Mouse (Mus musculus) left cerebral cortex, postnatal 36 days (tissue): ENCODE data around the gene Ubr7. TPM values are rescaled to one million over a fixed set of nuclear protein-coding genes. Genes with fewer than 3 reads are reported as not detected.
A peak's percentile ranks its signal among the peaks of the same experiment; 100 is the strongest.

Experiments
- DNase-seq, 2 experiments: peaks; one replicate each; pipeline ENCODE4 v3.0.0; 2021 to 2022; ENCODE audit warnings: low spot score in 2 of 2, mixed read lengths in 1 of 2
- intact Hi-C: fragments of 180-260 bp; cut with DNase I; formaldehyde crosslinking; loops from one replicate; pipeline ENCODE4 v1.15.1; 2025
- total RNA-seq, 2 experiments: library from RNA; stranded (reverse); gene quantifications; 2 replicates each; pipeline ENCODE4 v1.2.3; 2021

Ubr7 gene
- total RNA-seq = 10 to 100 TPM; 33.7 to 34.0 TPM

DNA sequence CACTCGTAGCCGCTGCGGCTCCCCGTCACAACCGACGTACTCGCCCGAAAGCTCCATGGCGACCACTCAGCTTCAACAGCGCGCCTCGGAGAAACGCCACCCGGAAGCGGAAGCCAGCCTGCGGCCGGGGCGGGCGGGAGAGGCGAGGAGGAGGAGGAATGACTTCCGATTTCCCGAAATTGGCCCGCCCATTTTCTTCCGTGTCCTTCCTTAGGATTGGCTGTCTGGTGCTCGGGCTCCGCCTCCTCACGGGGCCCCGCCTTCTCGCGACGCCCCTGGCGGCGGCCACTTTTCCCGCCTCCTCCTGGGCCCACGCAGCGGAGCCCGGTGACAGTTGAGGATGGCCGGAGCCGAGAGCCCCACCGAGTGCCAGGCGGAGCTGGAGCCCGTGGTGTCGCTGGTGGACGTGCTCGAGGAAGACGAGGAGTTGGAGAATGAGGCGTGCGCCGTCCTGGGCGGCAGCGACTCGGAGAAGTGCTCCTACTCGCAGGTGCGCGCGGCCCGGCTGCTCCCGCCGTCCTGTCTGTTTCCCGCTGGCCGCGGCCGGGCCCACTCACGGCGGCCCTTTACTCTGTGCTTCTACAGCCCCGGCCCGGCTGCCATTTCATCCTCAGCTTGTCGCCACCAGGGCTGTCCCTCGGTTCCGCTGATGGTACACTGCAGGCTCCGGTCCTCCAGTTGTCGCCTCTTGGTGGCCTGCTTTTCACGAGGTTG, at the start of gene Ubr7, which contains the start of the genes Gm28051 and Gon7:
Gene Ubr7 (plus strand): TSS at position 279 of the 714 bp plus-strand sequence.
Gene Gm28051 (minus strand): TSS at position 77 of the 714 bp plus-strand sequence.
Gene Gon7 (minus strand): TSS at position 115 of the 714 bp plus-strand sequence.
- peak; percentile 97 to 98 for DNase-seq
- intact Hi-C loops = no loop called here

DNA sequence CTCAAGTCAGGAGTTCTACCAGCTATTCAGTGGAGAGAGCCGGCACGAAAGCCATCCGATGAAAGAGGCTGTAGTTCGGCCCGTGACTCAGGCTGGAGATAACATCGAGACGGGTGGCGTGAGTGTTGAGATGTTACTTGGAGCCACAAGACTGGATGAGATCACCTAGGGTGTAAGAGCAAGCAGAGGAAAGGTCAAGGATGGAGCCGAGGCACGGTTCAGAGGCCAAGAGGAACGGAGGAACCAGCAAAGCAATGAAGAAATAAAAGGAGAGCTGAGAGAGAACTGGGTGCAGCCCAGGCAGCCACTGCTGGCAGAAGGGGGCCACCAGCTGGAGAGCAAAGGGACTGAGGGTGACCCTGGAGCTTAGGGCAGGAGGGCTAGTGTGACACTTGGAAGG, 49.5 kb upstream of the Ubr7 start:
- intact Hi-C loops = no loop called here
- no peak for DNase-seq

DNA sequence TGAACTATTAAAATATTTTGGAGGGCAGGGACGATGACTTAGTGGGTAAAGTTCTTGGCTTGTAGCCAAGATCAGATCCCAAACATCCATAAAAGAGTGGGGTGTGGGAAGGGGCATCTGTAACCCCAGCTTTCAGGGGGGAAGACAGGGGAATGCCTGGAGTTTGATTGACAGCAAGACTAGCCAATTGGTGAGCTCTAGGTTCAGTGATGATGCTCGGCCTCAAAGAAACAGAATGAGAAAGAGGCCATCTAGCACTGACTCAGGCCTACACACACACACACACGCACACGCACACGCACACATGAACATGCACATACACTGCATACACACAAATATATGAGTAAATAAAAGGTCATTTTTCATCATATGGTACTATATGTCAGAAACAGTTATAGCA, 47.9 kb upstream of the Ubr7 start:
- intact Hi-C loops = no loop called here
- no peak for DNase-seq

- DNase-seq = no peak
- intact Hi-C loops = no loop called here
These were observed 46.9 kb upstream of the Ubr7 start for GRCm38 (mm10) chr12:102710851-102711375.

DNA sequence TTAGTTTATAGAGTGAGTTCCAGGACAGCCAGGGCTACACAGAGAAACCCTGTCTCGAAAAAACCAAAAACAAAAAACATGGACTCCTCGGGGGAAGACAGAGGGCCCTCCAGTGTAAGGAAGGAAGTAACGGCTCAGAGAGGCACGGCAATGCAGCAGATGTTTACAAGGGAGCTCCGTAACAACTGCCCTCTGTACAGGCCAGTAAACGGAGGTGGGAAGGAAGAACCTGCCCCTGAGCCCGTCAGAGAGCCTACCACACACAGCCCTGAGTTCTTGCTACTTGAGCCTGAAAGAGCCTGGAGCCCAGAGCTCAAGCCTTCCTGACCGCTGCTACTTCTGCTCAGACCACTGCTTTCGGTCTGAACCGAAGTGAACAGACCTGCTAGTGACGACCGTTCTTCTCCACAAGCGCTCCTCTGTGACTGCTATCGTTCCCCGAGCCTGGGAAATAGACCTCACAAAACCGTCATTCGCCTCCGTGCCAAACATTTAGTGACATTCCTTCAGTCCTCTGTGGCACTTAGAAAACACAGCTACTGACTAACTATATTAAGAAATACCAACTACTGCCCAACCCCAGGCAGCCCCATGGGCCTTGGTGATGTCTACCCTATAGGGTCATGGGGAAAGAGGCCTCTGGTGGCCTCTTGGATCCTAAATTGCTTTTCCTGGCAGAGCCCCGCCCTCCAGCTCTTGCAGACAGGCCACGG, 44.5 kb upstream of the Ubr7 start:
- intact Hi-C loops = no loop called here
- no peak for DNase-seq

DNA sequence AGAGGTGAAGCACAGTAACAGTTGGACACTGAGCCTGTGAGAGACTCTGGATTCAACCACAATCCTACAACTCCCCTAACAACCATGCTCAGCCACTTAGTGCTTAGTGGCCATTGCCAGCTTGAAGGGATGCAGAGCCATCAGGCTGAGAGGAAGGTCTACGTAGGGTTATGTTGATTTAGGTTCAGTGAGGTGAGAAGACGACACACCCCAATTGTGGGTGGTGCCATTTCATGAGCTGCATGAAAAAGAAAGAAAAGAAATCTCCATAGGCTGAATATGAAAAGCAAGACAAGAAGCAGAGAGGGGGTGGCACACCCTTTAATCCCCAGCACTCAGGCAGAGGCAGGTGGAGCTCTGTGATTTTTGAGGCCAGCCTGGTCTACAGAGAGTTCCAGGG, 43.7 kb upstream of the Ubr7 start:
- intact Hi-C loops = no loop called here

DNA sequence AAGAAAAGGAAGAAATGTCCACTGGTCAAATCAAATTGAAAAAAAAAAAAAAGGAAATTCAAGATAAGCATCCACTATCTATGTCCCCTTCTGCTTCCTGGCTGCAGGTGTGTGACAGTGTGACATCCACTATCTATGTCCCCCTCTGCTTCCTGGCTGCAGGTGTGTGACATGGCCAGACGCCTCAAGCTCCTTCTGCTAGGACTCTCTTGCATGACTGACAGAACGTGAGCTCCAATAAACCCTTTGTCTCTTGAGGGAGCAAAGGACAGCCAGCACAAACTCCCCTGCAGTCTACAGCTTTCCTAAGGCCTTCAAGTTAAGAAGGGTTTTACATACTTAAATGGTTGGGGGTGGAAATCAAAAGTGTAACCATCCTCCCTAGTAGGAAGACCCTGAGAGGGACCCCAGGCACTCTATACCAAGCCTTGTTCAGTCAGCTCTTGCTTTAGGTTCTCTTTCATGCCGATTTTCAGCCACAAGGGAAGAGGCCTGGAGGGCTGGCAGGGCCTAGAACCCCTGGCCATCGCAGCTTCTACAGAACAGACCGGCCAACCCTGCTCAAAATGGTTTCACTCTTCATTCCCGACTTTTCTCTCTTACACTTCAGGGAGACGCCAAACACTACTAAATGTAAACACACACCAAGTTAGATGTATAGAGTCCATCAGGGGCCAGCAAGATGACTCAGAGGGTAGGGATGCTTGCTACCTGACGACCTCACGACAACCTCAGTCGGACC, 42.9 kb upstream of the Ubr7 start:
- intact Hi-C loops = no loop called here
- DNase-seq = no peak

More for the DNA sequence above, 43.7 kb upstream of the Ubr7 start:
- no peak for DNase-seq

GRCm38 (mm10) chr12:102719552-102720315, 38.0 kb upstream of the Ubr7 start:
- intact Hi-C loops = loop anchor here (1.0 kb wide), 1 partner anchor 140 kb away; no protein-coding TSS in a partner anchor
- DNase-seq = no peak

DNA sequence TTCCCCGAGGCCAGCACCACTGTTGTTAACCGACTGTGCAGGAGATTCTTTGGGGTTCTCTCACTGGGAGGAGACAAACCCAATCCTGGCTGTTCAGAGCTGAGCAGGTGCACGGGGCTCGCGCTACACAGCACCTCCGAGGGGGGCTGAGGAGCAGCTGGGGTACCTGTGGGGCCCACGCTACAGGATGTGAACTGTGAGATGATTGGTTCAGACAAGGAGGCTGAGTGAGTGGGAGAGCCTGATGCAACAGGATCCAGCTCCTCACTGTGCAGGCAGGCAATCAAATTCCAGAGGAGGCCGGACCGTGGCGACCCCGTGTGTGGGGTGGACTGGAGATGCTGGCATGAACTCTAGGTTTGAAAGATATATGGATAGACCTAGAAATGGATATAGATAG, 35.3 kb upstream of the Ubr7 start:
- no peak for DNase-seq
- intact Hi-C loops = no loop called here

DNA sequence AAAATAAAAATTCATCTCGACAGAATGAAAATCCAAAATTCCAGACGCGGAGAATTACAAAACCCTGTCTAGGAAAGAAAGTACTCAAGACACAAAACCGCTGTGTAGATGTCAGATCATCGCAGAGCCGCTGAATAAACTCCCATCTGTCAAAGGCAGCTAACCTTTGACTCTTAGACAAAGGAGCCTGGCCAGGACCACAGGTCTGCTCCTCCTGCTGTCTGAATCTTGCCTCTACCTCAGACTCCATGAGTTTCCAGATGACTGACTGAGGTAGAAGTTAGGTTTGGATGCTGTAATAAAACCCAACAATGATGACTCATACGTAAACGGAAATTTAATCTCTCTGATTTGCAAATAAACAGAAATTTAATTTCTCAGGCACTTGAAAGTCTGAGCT, 34.8 kb upstream of the Ubr7 start:
- no peak for DNase-seq
- intact Hi-C loops = no loop called here

DNA sequence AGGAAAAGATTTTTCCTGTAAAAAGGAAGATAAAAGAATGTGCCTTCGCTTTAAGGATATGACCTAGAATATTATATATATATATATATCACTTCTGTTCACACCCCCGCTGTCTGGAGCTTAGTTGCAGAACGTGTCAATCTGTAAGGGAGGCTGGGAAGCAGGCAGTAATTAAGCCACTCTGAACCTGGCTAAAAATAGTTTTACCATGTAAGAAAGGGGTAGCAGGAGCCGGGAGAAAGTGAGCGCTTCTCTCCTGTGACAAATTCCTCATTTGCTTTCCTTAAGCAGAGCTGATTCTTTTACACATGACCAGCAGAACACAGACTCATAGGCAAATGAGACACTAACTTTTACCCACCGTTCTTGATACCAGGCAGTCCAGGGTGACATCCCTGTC, 33.9 kb upstream of the Ubr7 start:
- intact Hi-C loops = no loop called here
- no peak for DNase-seq

DNA sequence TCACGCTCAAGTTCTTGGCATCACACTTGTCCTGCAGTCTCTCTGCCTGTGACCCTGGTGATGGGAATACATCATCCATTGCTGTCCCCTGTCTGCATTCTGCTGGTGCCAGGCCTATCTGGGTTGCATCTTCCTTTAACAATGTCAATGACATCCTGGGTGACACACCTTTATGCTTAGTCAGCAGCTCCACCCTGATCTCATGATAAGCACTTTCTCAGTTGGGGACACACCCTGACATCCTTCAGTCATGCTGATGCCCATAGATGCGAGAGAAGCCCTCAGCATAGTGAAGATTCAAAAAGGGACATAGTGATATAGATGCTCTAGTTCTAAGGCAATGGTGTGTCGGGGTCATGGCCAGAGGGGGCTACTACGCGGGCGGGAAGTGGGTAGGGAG, 32.6 kb upstream of the Ubr7 start:
- no peak for DNase-seq
- intact Hi-C loops = no loop called here

DNA sequence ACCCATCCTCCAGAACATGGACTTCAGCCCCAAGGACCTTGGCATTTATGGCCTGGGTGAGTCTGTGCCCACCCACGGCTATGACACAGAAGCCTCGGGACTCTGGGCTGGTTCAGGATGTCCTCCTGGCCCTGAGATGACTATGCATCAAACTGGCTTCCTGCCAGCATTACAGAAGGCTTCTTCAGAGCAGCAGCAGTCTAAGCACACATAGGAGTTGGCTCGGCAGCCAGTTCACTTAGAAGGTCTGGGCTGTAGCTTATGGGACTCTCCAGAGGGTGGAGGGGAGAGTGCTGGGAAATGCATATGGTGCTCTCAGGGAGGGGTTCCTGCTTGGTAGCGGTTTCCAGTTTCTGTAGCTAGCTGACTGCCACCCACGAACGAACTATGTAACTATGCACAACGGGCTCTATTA, 32.0 kb upstream of the Ubr7 start:
- DNase-seq = no peak
- intact Hi-C loops = no loop called here

DNA sequence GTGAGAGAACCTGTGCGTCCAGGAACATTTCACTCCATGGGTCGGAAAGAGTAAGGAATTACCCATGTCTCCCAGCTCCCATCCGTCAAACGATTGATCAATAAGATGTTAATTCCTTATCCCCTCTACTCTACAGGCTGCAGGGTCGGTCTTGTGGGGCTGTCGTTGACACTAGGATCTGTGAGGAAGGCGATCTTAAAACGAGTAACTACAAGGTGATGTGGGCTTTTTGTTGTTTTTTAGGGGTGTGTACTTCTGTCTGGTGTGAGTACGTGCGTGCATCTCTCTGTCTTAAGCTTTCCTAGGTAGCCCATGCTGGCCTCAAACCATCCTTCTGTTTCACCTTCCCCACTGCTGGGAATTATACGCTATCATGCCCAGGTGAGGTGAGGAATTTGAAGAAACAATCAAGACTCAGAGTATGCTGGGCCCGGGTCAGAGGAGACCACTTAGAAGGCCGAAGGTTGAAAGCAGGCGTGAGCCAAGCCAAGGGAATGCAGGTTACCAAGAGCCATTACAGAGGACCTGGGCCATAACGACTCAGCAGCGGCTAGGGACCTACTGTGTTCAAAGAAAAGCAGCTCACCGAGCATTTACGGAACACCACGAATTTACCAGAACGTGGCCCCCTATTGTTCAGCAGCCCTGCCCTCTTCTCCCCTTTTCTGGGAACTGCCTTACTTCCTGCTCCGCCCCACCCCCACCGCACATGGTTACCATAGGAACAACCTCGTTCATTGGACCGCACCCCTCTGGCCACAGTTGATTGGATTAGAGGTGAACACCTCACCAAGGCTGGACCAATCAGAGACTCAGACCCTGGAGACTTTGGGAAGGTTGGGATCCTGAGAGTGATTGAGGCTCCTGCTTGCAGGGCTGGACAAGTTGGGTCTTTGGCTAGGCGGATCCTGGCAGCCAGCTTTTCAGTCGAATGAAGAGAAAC, 27.6 kb upstream of the Ubr7 start:
- intact Hi-C loops = no loop called here
- DNase-seq = peak; percentile 61 to 68

- intact Hi-C loops = no loop called here
These were observed 26.8 kb upstream of the Ubr7 start for GRCm38 (mm10) chr12:102730798-102731619.

GRCm38 (mm10) chr12:102733381-102733780, 24.4 kb upstream of the Ubr7 start:
- no peak for DNase-seq
- intact Hi-C loops = no loop called here

More at GRCm38 (mm10) chr12:102730798-102731619, 26.8 kb upstream of the Ubr7 start:
- DNase-seq = no peak

DNA sequence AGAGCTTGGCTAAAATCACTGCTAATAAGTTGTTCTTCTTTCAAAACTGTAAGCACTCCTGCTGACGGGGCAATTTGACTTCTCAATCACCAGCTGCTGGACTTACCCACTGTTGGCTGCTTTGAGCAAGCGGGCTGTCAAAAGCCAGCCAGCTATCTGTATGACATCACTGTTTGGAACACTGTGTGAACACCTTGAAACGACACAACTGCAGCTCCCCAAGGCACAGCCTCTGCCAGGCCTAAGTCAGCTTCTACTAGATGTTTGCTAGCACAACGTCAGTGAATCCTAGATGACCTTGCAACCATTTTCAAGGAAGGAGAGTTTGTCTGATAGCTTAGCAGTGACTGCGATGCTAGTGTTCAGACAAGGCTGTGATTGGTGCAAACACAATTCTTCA, 18.7 kb upstream of the Ubr7 start:
- no peak for DNase-seq
- intact Hi-C loops = no loop called here

GRCm38 (mm10) chr12:102740285-102740684, 17.5 kb upstream of the Ubr7 start:
- no peak for DNase-seq
- intact Hi-C loops = no loop called here
